Mouse (Mus musculus) MEL-GATA-1-ER (cell line): ENCODE measurements around the gene Gm20388.
A peak's percentile ranks its signal among the peaks of the same experiment; 100 is the strongest.
"Not testable (repeated sequence)": the region's sequence is repeated elsewhere in the genome, so short reads cannot be mapped to it uniquely, and the experiment has no call there.

Source experiments
- DNase-seq: peaks from one replicate; pipeline ENCODE4 v3.0.0-alpha.2; 2012; ENCODE audit warnings: low read depth; ENCODE audit errors: extremely low read depth

Gene Gm20388

DNA sequence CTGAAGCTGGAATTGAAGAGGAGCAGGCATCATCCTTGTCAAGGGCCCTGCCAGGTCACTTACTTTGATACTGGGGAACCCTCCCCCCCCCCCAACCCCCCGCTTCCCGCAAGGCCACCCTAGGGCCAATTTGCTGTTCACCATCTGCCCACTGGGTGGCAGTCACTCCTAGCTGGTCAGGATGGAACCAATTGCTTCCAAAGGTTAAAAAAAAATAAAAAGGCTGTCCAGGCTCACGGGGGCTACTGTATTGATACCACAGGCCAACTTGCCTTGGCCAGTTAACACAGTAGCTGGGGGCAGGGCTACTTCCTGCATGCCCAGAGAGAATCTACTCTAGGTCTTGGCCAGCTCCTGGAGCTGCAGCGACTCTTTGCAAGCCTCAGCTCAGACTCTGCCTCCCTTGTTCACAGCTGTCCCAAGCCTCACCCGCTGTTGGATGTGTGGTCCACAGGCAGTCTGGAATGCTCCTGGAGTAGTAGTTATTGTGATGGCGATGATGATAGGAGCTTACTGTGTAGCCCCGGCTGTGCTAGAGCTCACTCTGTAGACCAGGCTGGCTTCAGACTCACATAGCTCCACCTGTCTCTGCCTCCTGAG is 2707.4 kb downstream of the Gm20388 start:
- DNase-seq: peak; percentile 45

DNA sequence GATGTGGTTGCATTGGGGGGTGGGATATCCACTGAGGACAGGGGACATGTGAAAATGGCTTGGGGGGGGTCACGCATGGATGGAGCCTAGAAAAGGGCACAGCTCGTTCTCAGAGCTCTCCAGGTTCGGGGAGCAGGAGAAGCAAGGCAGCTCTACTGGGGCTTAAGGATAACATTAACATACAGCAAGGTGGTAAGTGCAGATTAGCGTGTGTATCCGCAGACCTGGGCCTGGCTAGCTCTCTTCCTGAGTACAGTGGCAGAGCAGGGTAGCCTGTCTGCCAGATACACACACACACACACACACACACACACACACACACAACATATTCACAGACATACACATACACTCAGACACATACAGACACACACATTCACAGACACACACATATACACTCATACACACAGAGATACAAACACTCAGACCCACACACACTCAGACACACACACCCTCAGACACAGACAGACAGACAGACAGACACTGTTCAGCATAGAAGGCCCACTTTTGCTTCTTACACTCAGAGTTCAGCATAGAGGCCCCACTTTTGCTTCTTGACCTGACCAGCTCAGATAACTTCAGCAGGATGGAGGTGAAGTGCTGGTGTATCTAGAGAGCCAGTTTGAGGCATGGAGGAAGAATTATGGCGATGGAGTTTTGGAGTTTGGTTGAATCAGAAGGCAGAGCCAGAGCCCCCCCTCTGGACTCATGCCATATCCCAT is 2708.2 kb downstream of the Gm20388 start:
- DNase-seq: no peak

DNA sequence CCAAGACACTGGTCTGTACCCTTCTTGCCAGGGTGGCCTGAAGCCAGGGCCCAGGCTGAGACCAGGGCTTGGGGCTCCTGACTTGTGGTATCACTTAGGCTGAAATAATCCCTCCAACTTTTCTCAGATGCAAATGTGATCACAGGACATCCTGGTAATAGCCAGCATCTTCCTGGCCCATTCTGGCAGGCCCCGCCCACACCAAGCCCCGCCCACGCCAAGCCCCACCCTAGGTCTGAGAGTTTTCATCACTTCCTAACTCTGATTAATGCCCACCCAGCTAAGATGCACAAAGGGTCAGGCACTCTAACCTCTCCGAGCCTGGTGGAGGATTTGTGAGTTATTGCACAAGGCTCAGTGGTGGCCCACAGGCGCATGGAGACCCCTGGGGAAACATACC is 2709.8 kb downstream of the Gm20388 start:
- DNase-seq: no peak

DNA sequence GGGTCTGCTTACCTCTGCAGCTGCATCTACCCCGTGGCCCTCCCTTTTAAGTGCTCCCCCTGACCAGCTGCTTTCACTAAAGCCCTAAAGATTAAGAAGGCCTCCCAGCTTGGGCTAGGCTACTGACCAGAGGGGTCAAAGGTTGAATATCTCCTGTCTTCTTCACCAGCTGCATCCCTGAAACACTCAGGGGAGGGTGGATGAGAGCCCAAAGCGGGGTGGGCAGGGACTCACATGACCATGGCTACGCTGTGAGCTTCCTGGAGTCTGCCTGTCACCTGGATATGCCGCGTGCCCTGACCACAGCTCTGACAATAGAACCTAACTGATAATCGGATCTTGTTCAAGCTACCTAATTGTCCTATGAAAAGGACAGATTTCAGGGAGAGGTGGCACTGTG is 2712.1 kb downstream of the Gm20388 start, which contains the start of gene Pabpn1l:
Gene Pabpn1l, minus strand, starts transcription at position 13 of the 400 bp plus-strand sequence.
- no peak for DNase-seq

- no peak for DNase-seq
These were observed 2713.4 kb downstream of the Gm20388 start for GRCm38 (mm10) chr8:122623844-122624642.

DNA sequence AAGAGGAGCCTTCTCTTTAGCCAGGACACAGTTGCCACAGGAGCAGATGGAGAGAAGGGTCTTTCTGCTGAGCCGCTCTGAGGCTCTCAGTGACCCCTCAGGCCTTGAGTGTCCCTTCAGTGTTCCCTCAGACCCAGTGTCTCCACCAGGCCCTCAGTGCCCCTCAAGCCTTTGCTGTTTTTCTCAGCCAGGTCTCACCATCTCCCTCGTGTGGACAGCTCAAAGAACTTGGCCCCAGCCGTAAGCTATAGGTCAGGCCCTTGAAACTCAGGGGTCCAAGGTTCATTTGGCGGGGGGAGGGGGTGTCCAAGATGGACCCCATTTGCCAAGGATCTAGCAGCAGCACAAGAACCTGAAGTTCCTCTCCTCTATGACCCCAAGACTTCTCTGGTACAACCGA is 2714.0 kb downstream of the Gm20388 start:
- no peak for DNase-seq

DNA sequence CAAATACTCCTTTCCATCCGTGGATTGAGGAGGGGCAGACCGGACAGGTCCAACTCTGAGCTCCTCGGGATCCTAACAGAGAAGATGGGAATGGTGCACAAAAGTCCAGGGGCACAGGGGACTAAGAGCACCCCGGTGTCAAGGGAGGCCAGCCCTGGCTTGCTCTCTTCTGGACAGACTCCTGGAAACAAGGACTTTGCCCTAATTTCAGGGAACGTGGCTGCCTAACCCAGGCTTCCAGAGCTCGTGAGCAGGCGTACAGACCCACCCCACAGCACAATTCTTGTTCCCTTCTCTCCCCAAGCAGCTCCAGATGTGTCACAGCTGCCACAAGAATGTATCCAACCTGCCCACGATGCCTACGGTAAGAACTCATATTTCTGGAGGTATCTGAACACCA is 2715.2 kb downstream of the Gm20388 start:
- DNase-seq: no peak

GRCm38 (mm10) chr8:122626896-122627295 is 2716.3 kb downstream of the Gm20388 start:
- DNase-seq: no peak

GRCm38 (mm10) chr8:122629388-122629787 is 2718.7 kb downstream of the Gm20388 start:
- DNase-seq: no peak

- DNase-seq: no peak
These were observed 2720.1 kb downstream of the Gm20388 start for GRCm38 (mm10) chr8:122630696-122631095.

- not testable (repeated sequence) for DNase-seq
These were observed 2721.5 kb downstream of the Gm20388 start for GRCm38 (mm10) chr8:122632134-122632533.

DNA sequence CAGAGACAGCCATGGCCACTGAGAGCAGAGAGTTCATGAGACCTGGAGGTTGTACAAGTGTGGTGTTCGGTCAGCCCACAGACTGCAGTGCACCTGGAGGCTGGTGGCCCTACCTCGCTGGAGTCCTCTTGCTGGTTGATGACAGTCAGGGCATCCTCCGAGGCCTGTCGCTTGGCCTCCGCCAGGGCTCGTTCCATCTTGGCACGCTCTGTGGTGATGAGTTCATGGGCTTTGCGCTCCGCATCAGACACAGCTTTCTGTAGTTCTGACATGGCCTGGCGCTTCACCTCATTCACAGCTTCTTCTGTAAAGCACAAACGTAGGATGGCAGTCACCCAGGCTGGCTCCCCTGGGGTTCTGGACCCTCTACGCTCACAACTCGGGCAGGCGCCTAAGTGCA is 2722.6 kb downstream of the Gm20388 start:
- no peak for DNase-seq

- no peak for DNase-seq
These were observed 2725.5 kb downstream of the Gm20388 start for GRCm38 (mm10) chr8:122635878-122636802.

- no peak for DNase-seq
These were observed 2726.1 kb downstream of the Gm20388 start for GRCm38 (mm10) chr8:122636803-122637175.

- no peak for DNase-seq
These were observed 2726.6 kb downstream of the Gm20388 start for GRCm38 (mm10) chr8:122637230-122637629.

DNA sequence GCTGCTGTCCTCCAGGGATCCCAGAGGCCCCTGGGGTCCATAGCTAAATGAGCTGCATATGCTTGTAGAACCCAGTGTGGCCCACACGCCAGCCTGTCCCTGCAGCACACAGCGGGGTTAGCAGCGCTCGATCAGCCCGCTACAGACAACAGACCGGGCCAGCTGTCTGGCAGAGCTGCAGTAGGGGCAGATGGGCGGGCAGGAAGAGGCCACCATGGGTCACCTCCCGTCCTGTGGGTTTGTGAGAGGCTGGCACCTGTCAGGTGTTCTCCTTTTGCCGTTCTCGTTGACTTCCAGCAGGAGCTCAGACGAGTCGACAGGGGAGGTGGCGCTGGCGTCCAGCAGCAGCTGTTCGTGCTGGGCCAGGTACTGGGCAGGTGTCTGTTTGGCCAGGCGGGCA is 2728.0 kb downstream of the Gm20388 start:
- DNase-seq: no peak

- no peak for DNase-seq
These were observed 2729.0 kb downstream of the Gm20388 start for GRCm38 (mm10) chr8:122639521-122640248.

DNA sequence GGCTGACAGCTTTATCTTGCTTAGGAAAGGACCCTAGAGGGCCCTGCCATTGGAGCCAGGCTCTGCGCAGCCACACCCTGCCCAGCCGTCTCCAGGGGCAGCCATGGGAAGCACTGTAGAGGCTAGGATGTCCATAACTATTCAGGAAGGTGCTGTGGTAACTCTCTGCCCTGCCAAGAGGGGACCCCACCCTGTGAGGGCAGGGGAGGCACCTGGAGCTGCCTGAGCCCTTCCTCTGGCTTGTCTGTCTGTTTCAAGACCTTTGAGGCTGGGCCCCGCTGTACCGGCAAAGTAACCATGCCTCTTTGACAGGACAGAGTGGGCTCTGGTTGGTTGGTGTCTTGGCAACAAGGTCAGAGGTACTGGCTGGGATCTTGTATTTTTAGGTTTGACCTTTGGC is 2730.2 kb downstream of the Gm20388 start:
- no peak for DNase-seq

DNA sequence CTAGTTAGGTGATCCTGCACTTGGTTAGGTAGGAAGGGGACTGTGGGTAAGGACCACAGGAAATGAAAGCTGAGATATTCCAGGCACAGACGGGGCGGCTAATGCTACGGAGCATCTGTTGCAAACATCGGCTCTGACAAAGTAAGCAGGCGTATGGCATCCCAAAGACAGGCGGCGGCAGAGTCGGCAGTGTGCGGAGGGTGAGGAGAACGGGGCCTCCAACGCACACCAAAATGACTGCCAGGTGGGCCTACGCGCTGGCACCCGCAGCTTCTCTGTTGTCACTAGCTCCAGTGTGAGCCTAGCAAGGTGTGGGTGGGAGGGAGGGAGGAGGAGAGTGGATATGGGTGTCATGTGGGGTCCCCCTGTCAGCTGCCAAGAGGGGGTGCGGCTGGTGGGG is 2730.8 kb downstream of the Gm20388 start:
- no peak for DNase-seq

DNA sequence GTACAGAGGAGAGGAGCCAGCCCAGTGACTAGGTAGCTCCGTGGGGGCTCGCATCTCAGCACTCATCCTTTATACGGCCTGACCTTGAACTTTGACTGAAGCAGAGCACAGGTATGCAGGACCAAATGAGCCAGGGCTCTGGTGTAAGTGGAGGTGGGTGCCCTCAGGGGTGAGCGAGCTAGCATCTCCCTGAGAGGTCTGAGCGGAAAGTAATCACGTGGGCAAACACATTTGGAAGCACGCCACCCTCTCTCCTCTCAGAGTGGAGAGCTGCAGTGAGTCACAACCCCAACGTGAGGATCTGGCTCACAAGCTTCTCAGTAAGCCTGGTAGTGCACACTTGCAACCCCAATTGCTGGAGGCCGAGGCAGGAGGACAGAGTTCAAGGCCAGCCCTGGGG is 2731.4 kb downstream of the Gm20388 start:
- no peak for DNase-seq
